Mouse (Mus musculus) myocyte (in vitro differentiated cells): ENCODE measurements around the gene Sh3bp5. TPM values are rescaled to one million over a fixed set of nuclear protein-coding genes. Genes with fewer than 3 reads are reported as not detected.

Experiments
- H3K27me3 ChIP-seq: one replicate; pipeline ENCODE4 v1.6.1; 2011; ENCODE audit not compliant: control insufficient read depth, insufficient read depth, insufficient read length
- H3K36me3 ChIP-seq: one replicate; pipeline ENCODE4 v1.6.1; 2011; ENCODE audit not compliant: control insufficient read depth, insufficient read depth
- H3K4me2 ChIP-seq: one replicate; pipeline ENCODE4 v1.6.1; 2011; ENCODE audit warnings: low read depth, control low read depth
- H3K4me3 ChIP-seq: one replicate; pipeline ENCODE4 v1.5.1; 2011; ENCODE audit warnings: mild to moderate bottlenecking, control low read depth, moderate library complexity
- H3K79me2 ChIP-seq: one replicate; pipeline ENCODE4 v1.6.1; 2011; ENCODE audit not compliant: control insufficient read depth, insufficient read depth
- H3ac ChIP-seq: one replicate; pipeline ENCODE4 v1.6.1; 2011; ENCODE audit not compliant: control insufficient read depth, insufficient read length
- CEBPB ChIP-seq: IDR thresholded peaks from 2 replicates; pipeline ENCODE4 v1.6.1; 2011; ENCODE audit warnings: mild to moderate bottlenecking, moderate library complexity; ENCODE audit not compliant: poor library complexity, insufficient read depth, severe bottlenecking
- E2F4 ChIP-seq: IDR thresholded peaks from one replicate; pipeline ENCODE4 v1.6.1; 2011; ENCODE audit warnings: mild to moderate bottlenecking, control low read depth, moderate library complexity; ENCODE audit not compliant: insufficient read depth
- MAX ChIP-seq: IDR thresholded peaks from one replicate; pipeline ENCODE4 v1.6.1; 2011; ENCODE audit warnings: low read depth, mild to moderate bottlenecking, control low read depth
- MYOD1 ChIP-seq, 3 experiments: IDR thresholded peaks; one replicate each; pipeline ENCODE4 v1.6.1; 2011; ENCODE audit warnings: control low read depth in 2 of 3, low read depth in 2 of 3, mild to moderate bottlenecking in 2 of 3, moderate library complexity in 1 of 3; ENCODE audit not compliant: insufficient read length in 2 of 3, control insufficient read depth in 1 of 3
- MYOG ChIP-seq, 3 experiments: IDR thresholded peaks; one replicate each; pipeline ENCODE4 v1.6.1; 2011; ENCODE audit warnings: control low read depth in 2 of 3, low read depth in 2 of 3, mild to moderate bottlenecking in 2 of 3; ENCODE audit not compliant: insufficient read length in 2 of 3, control insufficient read depth in 1 of 3, insufficient read depth in 1 of 3
- POLR2A ChIP-seq: IDR thresholded peaks from one replicate; pipeline ENCODE4 v1.6.1; 2011; ENCODE audit warnings: low read depth, mild to moderate bottlenecking, control low read depth, moderate library complexity; ENCODE audit not compliant: insufficient read length
- POLR2AphosphoS2 ChIP-seq: IDR thresholded peaks from one replicate; pipeline ENCODE4 v1.6.1; 2011; ENCODE audit warnings: low read depth, control low read depth; ENCODE audit not compliant: insufficient read length
- REST ChIP-seq: IDR thresholded peaks from one replicate; pipeline ENCODE4 v1.6.1; 2011; ENCODE audit warnings: mild to moderate bottlenecking, control low read depth, moderate library complexity; ENCODE audit not compliant: insufficient read depth, insufficient read length
- SRF ChIP-seq: IDR thresholded peaks from one replicate; pipeline ENCODE4 v1.6.1; 2011; ENCODE audit warnings: low read depth; ENCODE audit not compliant: control insufficient read depth, insufficient read length
- TCF12 ChIP-seq: IDR thresholded peaks from one replicate; pipeline ENCODE4 v1.6.1; 2011; ENCODE audit warnings: mild to moderate bottlenecking, control low read depth; ENCODE audit not compliant: poor library complexity, insufficient read depth, severe bottlenecking
- TCF3 ChIP-seq: IDR thresholded peaks from one replicate; pipeline ENCODE4 v1.6.1; 2011; ENCODE audit warnings: low read depth, control low read depth; ENCODE audit not compliant: insufficient read length
- USF1 ChIP-seq: IDR thresholded peaks from one replicate; pipeline ENCODE4 v1.6.1; 2011; ENCODE audit warnings: low read depth, mild to moderate bottlenecking, control low read depth, moderate library complexity
- polyA plus RNA-seq: library from polyadenylated mRNA; unstranded; fragments of >200 nt; fragmentation: generic; extraction: Trizol; gene quantifications from one replicate; pipeline ENCODE4 v1.2.1, GENCODE M21; 2012; ENCODE audit warnings: missing spikeins

Sh3bp5 gene
- polyA plus RNA-seq, 1 experiment = 29.5 TPM

- H3K36me3 ChIP-seq = no peaks in the 10 kb centered on the region
- no peaks in the 10 kb centered on the region for H3K79me2 ChIP-seq
- H3K27me3 ChIP-seq = no peaks in the 10 kb centered on the region
- no peak overlapping the region for H3ac ChIP-seq
- peak overlapping the region; percentile 69 for H3K4me2 ChIP-seq
- no peak for TF ChIP-seq MYOG (IDR thresholded peaks at IDR 0.05; ENCODE audit: control insufficient read depth in 1 of 3, insufficient read depth in 1 of 3, insufficient read length in 2 of 3, low read depth in 2 of 3)
- TF ChIP-seq TCF3 = no peak
- no peak for TF ChIP-seq SRF
- H3K4me3 ChIP-seq = no peak overlapping the region
Measured at GRCm38 (mm10) chr14:31403556-31403955, 32.3 kb downstream of the Sh3bp5 start.

GRCm38 (mm10) chr14:31402693-31403092 lies 33.2 kb downstream of the Sh3bp5 start:
- Histone ChIP-seq H3K36me3 (no peaks in the 10 kb centered on the region), H3K4me3 (no peak overlapping the region), H3K4me2 (no peak overlapping the region), H3K27me3 (no peaks in the 10 kb centered on the region), H3K79me2 (no peaks in the 10 kb centered on the region), H3ac (no peak overlapping the region)
- TF ChIP-seq MYOG (IDR thresholded peaks at IDR 0.05; ENCODE audit: control insufficient read depth in 1 of 3, insufficient read depth in 1 of 3, insufficient read length in 2 of 3, low read depth in 2 of 3) (no peak), CEBPB (no peak), E2F4 (no peak), MAX (no peak), MYOD1 (IDR thresholded peaks at IDR 0.05; ENCODE audit: control insufficient read depth in 1 of 3, insufficient read length in 2 of 3, low read depth in 2 of 3) (no peak), TCF3 (no peak), POLR2AphosphoS2 (no peak), USF1 (no peak), TCF12 (no peak), POLR2A (no peak), SRF (no peak), REST (no peak)

- Histone ChIP-seq H3K79me2 (no peaks in the 10 kb centered on the region), H3K27me3 (no peaks in the 10 kb centered on the region), H3K36me3 (no peaks in the 10 kb centered on the region), H3K4me3 (no peak overlapping the region), H3K4me2 (no peak overlapping the region), H3ac (no peak overlapping the region)
- no peak for TF ChIP-seq MYOD1 (IDR thresholded peaks at IDR 0.05; ENCODE audit: control insufficient read depth in 1 of 3, insufficient read length in 2 of 3, low read depth in 2 of 3)
- no peak for TF ChIP-seq USF1
Measured at GRCm38 (mm10) chr14:31401918-31402427, 33.9 kb downstream of the Sh3bp5 start.

- H3K79me2 ChIP-seq = no peaks in the 10 kb centered on the region
- H3K27me3 ChIP-seq = no peaks in the 10 kb centered on the region
- no peak overlapping the region for H3K4me3 ChIP-seq
- TF ChIP-seq TCF3 = no peak
- TF ChIP-seq POLR2AphosphoS2 = no peak
- peak overlapping the region; percentile 52 for H3K4me2 ChIP-seq
- H3K36me3 ChIP-seq = no peaks in the 10 kb centered on the region
- H3ac ChIP-seq = no peak overlapping the region
Measured at GRCm38 (mm10) chr14:31400896-31401295, 35.0 kb downstream of the Sh3bp5 start.

- Histone ChIP-seq H3K79me2 (no peaks in the 10 kb centered on the region), H3K36me3 (no peaks in the 10 kb centered on the region), H3ac (no peak overlapping the region), H3K27me3 (no peaks in the 10 kb centered on the region), H3K4me2 (no peak overlapping the region), H3K4me3 (no peak overlapping the region)
- no peak for TF ChIP-seq CEBPB
Measured at GRCm38 (mm10) chr14:31400246-31400645, 35.6 kb downstream of the Sh3bp5 start.

- no peak overlapping the region for H3K4me2 ChIP-seq
- no peaks in the 10 kb centered on the region for H3K27me3 ChIP-seq
- TF ChIP-seq TCF3 = no peak
- no peak for TF ChIP-seq E2F4
- TF ChIP-seq POLR2A = no peak
- no peak for TF ChIP-seq SRF
- TF ChIP-seq USF1 = no peak
- no peak for TF ChIP-seq MAX
- TF ChIP-seq REST = no peak
- TF ChIP-seq POLR2AphosphoS2 = no peak
- TF ChIP-seq CEBPB = no peak
- no peak for TF ChIP-seq MYOG (IDR thresholded peaks at IDR 0.05; ENCODE audit: control insufficient read depth in 1 of 3, insufficient read depth in 1 of 3, insufficient read length in 2 of 3, low read depth in 2 of 3)
- no peak for TF ChIP-seq TCF12
- no peak for TF ChIP-seq MYOD1 (IDR thresholded peaks at IDR 0.05; ENCODE audit: control insufficient read depth in 1 of 3, insufficient read length in 2 of 3, low read depth in 2 of 3)
- H3K79me2 ChIP-seq = no peaks in the 10 kb centered on the region
- no peak overlapping the region for H3ac ChIP-seq
- no peak overlapping the region for H3K4me3 ChIP-seq
- no peaks in the 10 kb centered on the region for H3K36me3 ChIP-seq
Measured at GRCm38 (mm10) chr14:31399271-31399670, 36.6 kb downstream of the Sh3bp5 start.
